Mouse (Mus musculus): ENCODE measurements around the gene Tdg. TPM values are rescaled to one million over a fixed set of nuclear protein-coding genes. Genes with fewer than 3 reads are reported as not detected.
"Not testable (repeated sequence)": the region's sequence is repeated elsewhere in the genome, so short reads cannot be mapped to it uniquely, and the experiment has no call there.

The Tdg gene
- 198 and 205 TPM in 2 replicates for polyA plus RNA-seq (2016; fragmentation: Nextera tagmentation; extraction: Ambion mirVana)

GRCm38 (mm10) chr10:82629586-82630255 lies at the start of gene Tdg:
TSS of gene Tdg (plus strand) at chr10:82629828.
- peak; percentile 91 for ATAC-seq (ENCODE audit: insufficient number of reproducible peaks, insufficient read depth, low FRiP score, low TSS enrichment)
- Histone ChIP-seq H3K4me1 (peaks cover 16% of the 10 kb centered on the region), H3K27ac (peak within 1 kb of the TSS; percentile 90), H3K4me3 (peak within 1 kb of the TSS; percentile 77), H3K4me2 (replicated peaks) (peak within 1 kb of the TSS; percentile 81), H3K36me3 (peaks cover 24% of the 10 kb centered on the region), H3K9ac (peak within 1 kb of the TSS; percentile 93)
- H3K9me3 ChIP-seq, H3K27me3 ChIP-seq: not testable (repeated sequence)
- under 1% methylated on average over 76 of the region's 78 CpGs for WGBS

GRCm38 (mm10) chr10:82589673-82590072 lies 40.0 kb upstream of the Tdg start:
- not testable (repeated sequence) for H3K36me3 ChIP-seq; ATAC-seq (ENCODE audit: insufficient number of reproducible peaks, insufficient read depth, low FRiP score, low TSS enrichment); H3K27me3 ChIP-seq; H3K9ac ChIP-seq; H3K27ac ChIP-seq; H3K4me1 ChIP-seq; H3K4me2 ChIP-seq (replicated peaks); H3K4me3 ChIP-seq; H3K9me3 ChIP-seq
- WGBS, result 85% methylated on average over 9 of the region's 9 CpGs

GRCm38 (mm10) chr10:82594421-82594820 lies 35.2 kb upstream of the Tdg start:
- not testable (repeated sequence) for H3K9me3 ChIP-seq; H3K9ac ChIP-seq; ATAC-seq (ENCODE audit: insufficient number of reproducible peaks, insufficient read depth, low FRiP score, low TSS enrichment); H3K27ac ChIP-seq; H3K27me3 ChIP-seq; H3K4me2 ChIP-seq (replicated peaks); H3K4me1 ChIP-seq; H3K36me3 ChIP-seq; H3K4me3 ChIP-seq
- 66% methylated on average over 4 of the region's 4 CpGs for WGBS

GRCm38 (mm10) chr10:82622235-82622634 lies 7.4 kb upstream of the Tdg start:
- H3K9me3 ChIP-seq, result no peaks in the 10 kb centered on the region
- no peak for ATAC-seq (ENCODE audit: insufficient number of reproducible peaks, insufficient read depth, low FRiP score, low TSS enrichment)
- no peaks in the 10 kb centered on the region; the same call in 1 of the 2 replicates for H3K27me3 ChIP-seq
- peak overlapping the region; percentile 77 for H3K9ac ChIP-seq
- 0 out of 2 replicates have a peak, but pooled peaks cover 3% of the 10 kb centered on the region for H3K4me1 ChIP-seq
- H3K4me2 ChIP-seq (replicated peaks), result peak overlapping the region; percentile 62
- H3K27ac ChIP-seq, result no peak overlapping the region
- H3K4me3 ChIP-seq, result peak overlapping the region; percentile 68
- WGBS, result 32% methylated on average over 9 of the region's 9 CpGs
- 0 out of 2 replicates have a peak, but pooled peaks cover 2% of the 10 kb centered on the region for H3K36me3 ChIP-seq

DNA sequence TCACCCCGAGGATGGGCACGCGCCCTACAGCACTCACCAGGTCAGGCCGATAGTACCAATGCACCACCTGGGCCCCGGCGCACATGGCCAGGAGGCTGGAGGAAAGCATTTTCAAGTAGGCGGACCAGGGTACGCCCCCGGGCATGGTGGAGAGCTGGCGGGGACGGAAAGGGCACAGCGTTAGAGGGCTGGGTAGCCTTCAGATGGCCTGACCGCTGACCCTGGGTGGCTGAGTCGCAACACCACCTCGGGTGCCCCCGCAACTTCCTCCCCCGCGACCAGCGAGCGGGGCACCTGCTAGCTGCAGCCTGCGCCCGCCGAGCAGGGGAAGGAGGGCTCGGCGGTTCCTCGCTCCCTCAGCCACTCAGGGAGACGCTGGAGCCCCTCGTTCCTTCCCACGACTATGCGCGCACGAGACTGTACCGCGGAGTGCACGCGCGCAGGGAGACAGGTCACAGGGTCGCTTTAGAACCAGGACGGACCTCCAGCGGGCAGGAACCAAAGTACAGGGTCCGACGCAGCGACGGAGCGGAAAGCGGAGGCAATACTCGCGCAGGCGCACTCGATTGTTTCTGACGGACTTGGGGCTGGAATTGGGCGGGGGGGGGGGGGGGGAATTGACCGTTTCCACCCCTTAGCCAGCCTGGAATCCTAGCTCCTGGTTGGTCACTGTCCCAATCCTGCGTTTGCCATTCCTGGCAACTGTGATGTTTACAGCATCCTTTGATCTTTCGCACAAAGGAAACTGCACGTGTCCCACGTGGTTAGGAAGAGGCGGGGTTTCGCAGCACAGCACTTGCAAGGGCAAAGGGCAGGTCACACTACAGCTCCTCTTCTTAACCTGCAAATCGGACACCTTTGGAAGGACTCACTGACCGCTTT lies 6.7 kb upstream of the Tdg start, which contains the start of gene 1190007I07Rik:
Gene 1190007I07Rik, minus strand, starts transcription at position 558 of the 882 bp plus-strand sequence.
- Histone ChIP-seq H3K36me3 (0 out of 2 replicates have a peak, but pooled peaks cover 2% of the 10 kb centered on the region), H3K27ac (peak within 1 kb of the TSS; percentile 74), H3K9me3 (no peaks in the 10 kb centered on the region), H3K27me3 (no peaks in the 10 kb centered on the region; the same call in 1 of the 2 replicates), H3K4me1 (0 out of 2 replicates have a peak, but pooled peaks cover 3% of the 10 kb centered on the region), H3K4me3 (peak within 1 kb of the TSS; percentile 68), H3K9ac (peak within 1 kb of the TSS; percentile 77), H3K4me2 (replicated peaks) (peak within 1 kb of the TSS; percentile 62)
- WGBS, result under 1% methylated on average over 50 of the region's 61 CpGs
- ATAC-seq (ENCODE audit: insufficient number of reproducible peaks, insufficient read depth, low FRiP score, low TSS enrichment), result peak; percentile 82

GRCm38 (mm10) chr10:82623553-82623932 lies 6.1 kb upstream of the Tdg start:
- ATAC-seq (ENCODE audit: insufficient number of reproducible peaks, insufficient read depth, low FRiP score, low TSS enrichment), result not testable (repeated sequence)
- peak overlapping the region; percentile 77; the same call in 1 of the 2 replicates for H3K9ac ChIP-seq
- 1% methylated on average over 2 of the region's 2 CpGs for WGBS

GRCm38 (mm10) chr10:82629111-82629585 lies 480 bp upstream of the Tdg start:
- Histone ChIP-seq H3K4me2 (replicated peaks) (peak overlapping the region; percentile 80), H3K36me3 (peaks cover 23% of the 10 kb centered on the region), H3K9ac (peak overlapping the region; percentile 93), H3K4me1 (peaks cover 16% of the 10 kb centered on the region), H3K9me3 (peaks cover 5% of the 10 kb centered on the region; the same call in 1 of the 2 replicates), H3K4me3 (peak overlapping the region; percentile 77), H3K27ac (peak overlapping the region; percentile 90), H3K27me3 (no peaks in the 10 kb centered on the region; the same call in 1 of the 2 replicates)
- peak; percentile 29; the same call in 1 of the 2 replicates for ATAC-seq (ENCODE audit: insufficient number of reproducible peaks, insufficient read depth, low FRiP score, low TSS enrichment)
- 4% methylated on average over 11 of the region's 11 CpGs for WGBS

More at GRCm38 (mm10) chr10:82623553-82623932, 6.1 kb upstream of the Tdg start:
- not testable (repeated sequence) for H3K9me3 ChIP-seq, H3K36me3 ChIP-seq, H3K4me1 ChIP-seq, H3K27me3 ChIP-seq
- H3K4me2 ChIP-seq (replicated peaks), result peak overlapping the region; percentile 62
- H3K27ac ChIP-seq, result peak overlapping the region; percentile 74
- peak overlapping the region; percentile 68 for H3K4me3 ChIP-seq

GRCm38 (mm10) chr10:82630497-82630896 lies 869 bp downstream of the Tdg start:
- Histone ChIP-seq H3K4me3 (peak overlapping the region; percentile 77), H3K9me3 (peaks cover 5% of the 10 kb centered on the region; the same call in 1 of the 2 replicates), H3K27ac (no peak overlapping the region), H3K9ac (peak overlapping the region; percentile 93), H3K4me2 (replicated peaks) (peak overlapping the region; percentile 81), H3K4me1 (peaks cover 16% of the 10 kb centered on the region), H3K27me3 (no peaks in the 10 kb centered on the region; the same call in 1 of the 2 replicates), H3K36me3 (peaks cover 28% of the 10 kb centered on the region)
- WGBS, result 19% methylated on average over 7 of the region's 7 CpGs
- no peak for ATAC-seq (ENCODE audit: insufficient number of reproducible peaks, insufficient read depth, low FRiP score, low TSS enrichment)

DNA sequence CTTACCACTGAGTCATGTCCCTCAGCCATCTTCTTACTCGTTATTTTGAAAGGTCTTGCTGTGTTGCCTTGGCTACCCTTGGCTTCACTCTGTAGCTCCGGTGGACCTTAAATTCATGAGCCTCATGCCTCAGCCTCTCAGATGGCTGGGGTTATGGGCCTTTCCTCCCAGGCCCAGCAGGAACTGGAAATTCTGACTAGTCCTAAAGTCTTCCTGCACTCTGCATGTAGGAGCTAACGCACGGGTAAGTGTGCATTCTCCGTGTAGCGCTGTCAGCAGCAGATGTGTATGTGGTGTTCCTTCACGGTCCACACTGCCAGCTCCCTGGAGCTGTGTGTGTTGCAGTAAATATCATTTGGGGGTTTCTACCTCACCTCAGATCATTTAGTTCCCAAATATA lies 1.5 kb downstream of the Tdg start:
- peak overlapping the region; percentile 81 for H3K4me2 ChIP-seq (replicated peaks)
- H3K9ac ChIP-seq, result peak overlapping the region; percentile 93
- peaks cover 16% of the 10 kb centered on the region for H3K4me1 ChIP-seq
- H3K9me3 ChIP-seq, result peaks cover 5% of the 10 kb centered on the region; the same call in 1 of the 2 replicates
- H3K27me3 ChIP-seq, result no peaks in the 10 kb centered on the region; the same call in 1 of the 2 replicates
- H3K4me3 ChIP-seq, result peak overlapping the region; percentile 77
- ATAC-seq (ENCODE audit: insufficient number of reproducible peaks, insufficient read depth, low FRiP score, low TSS enrichment), result no peak
- 84% methylated on average over 7 of the region's 7 CpGs for WGBS
- peaks cover 31% of the 10 kb centered on the region for H3K36me3 ChIP-seq
- no peak overlapping the region for H3K27ac ChIP-seq

- H3K4me1 ChIP-seq, result peaks cover 16% of the 10 kb centered on the region
- no peak overlapping the region for H3K4me2 ChIP-seq (replicated peaks)
- 95% methylated on average over 12 of the region's 12 CpGs for WGBS
- no peak overlapping the region for H3K4me3 ChIP-seq
- H3K27ac ChIP-seq, result no peak overlapping the region
- no peak overlapping the region for H3K9ac ChIP-seq
- peaks cover 46% of the 10 kb centered on the region for H3K36me3 ChIP-seq
- H3K27me3 ChIP-seq, result no peaks in the 10 kb centered on the region
- peaks cover 5% of the 10 kb centered on the region; the same call in 1 of the 2 replicates for H3K9me3 ChIP-seq
- no peak for ATAC-seq (ENCODE audit: insufficient number of reproducible peaks, insufficient read depth, low FRiP score, low TSS enrichment)
Measured at GRCm38 (mm10) chr10:82632496-82633280, 3.1 kb downstream of the Tdg start.

GRCm38 (mm10) chr10:82634348-82634747 lies 4.7 kb downstream of the Tdg start:
- peaks cover 16% of the 10 kb centered on the region for H3K4me1 ChIP-seq
- no peak for ATAC-seq (ENCODE audit: insufficient number of reproducible peaks, insufficient read depth, low FRiP score, low TSS enrichment)
- 93% methylated on average over 7 of the region's 7 CpGs for WGBS
- peaks cover 60% of the 10 kb centered on the region for H3K36me3 ChIP-seq
- peaks cover 5% of the 10 kb centered on the region; the same call in 1 of the 2 replicates for H3K9me3 ChIP-seq
- no peak overlapping the region for H3K27ac ChIP-seq
- H3K9ac ChIP-seq, result no peak overlapping the region
- H3K27me3 ChIP-seq, result no peaks in the 10 kb centered on the region
- no peak overlapping the region for H3K4me2 ChIP-seq (replicated peaks)
- no peak overlapping the region for H3K4me3 ChIP-seq

Data from embryonic facial prominence, embryonic 12.5 days (tissue).